Mouse (Mus musculus) hindbrain, embryonic 12.5 days (tissue): ENCODE results near the gene Ddx47. TPM values are rescaled to one million over a fixed set of nuclear protein-coding genes. Genes with fewer than 3 reads are reported as not detected.

Source experiments
- ATAC-seq: fragments of 200-750 bp; cut with Nextera tagmentation; 2 replicates; pipeline ENCODE4 v1.8.0; 2017; ENCODE audit warnings: moderate TSS enrichment; ENCODE audit not compliant: low FRiP score
- H3K27ac ChIP-seq: fragments of 300-500 bp; sonication (generic); 2 replicates; pipeline ENCODE4 v1.5.1; 2016; ENCODE audit warnings: mild to moderate bottlenecking
- H3K27me3 ChIP-seq: fragments of 300-500 bp; sonication (generic); 2 replicates; pipeline ENCODE4 v1.6.1; 2016; ENCODE audit warnings: mild to moderate bottlenecking
- H3K36me3 ChIP-seq: fragments of 300-500 bp; sonication (generic); 2 replicates; pipeline ENCODE4 v1.6.1; 2016; ENCODE audit warnings: mild to moderate bottlenecking
- H3K4me1 ChIP-seq: fragments of 300-500 bp; sonication (generic); 2 replicates; pipeline ENCODE4 v1.6.1; 2016
- H3K4me2 ChIP-seq: fragments of 300-500 bp; sonication (generic); replicated peaks from 2 replicates; pipeline ENCODE4 v1.6.1; 2016; ENCODE audit warnings: mild to moderate bottlenecking
- H3K4me3 ChIP-seq: fragments of 300-500 bp; sonication (generic); 2 replicates; pipeline ENCODE4 v1.5.1; 2016; ENCODE audit warnings: mild to moderate bottlenecking
- H3K9ac ChIP-seq: fragments of 300-500 bp; sonication (generic); 2 replicates; pipeline ENCODE4 v1.6.1; 2016; ENCODE audit warnings: mild to moderate bottlenecking, moderate library complexity
- H3K9me3 ChIP-seq: fragments of 300-500 bp; sonication (generic); replicated peaks from 2 replicates; pipeline ENCODE4 v1.6.1; 2016; ENCODE audit warnings: mild to moderate bottlenecking
- WGBS: fragments of 180-500 bp; shearing (Covaris S2); methylation state at CpG from one replicate; pipeline ENCODE4 v1.1.7; 2016; 5-methylcytosine and 5-hydroxymethylcytosine counted together
- polyA plus RNA-seq: library from polyadenylated mRNA; unstranded; fragments of >200 nt; fragmentation: Nextera tagmentation; extraction: Ambion mirVana; gene quantifications from 2 replicates; pipeline ENCODE4 v1.2.1, GENCODE M21; 2016

Ddx47 gene
- polyA plus RNA-seq, 1 experiment from 2014 or later, result 84.0 TPM

GRCm38 (mm10) chr6:134984748-134985147 lies 26.7 kb upstream of the Ddx47 start:
- peak overlapping the region; percentile 92; the same call in 1 of the 2 replicates for H3K4me2 ChIP-seq
- H3K9ac ChIP-seq, result no peak overlapping the region
- no peak for ATAC-seq
- peaks cover 4% of the 10 kb centered on the region; the same call in 1 of the 2 replicates for H3K27me3 ChIP-seq
- H3K4me3 ChIP-seq, result no peak overlapping the region
- no peaks in the 10 kb centered on the region for H3K36me3 ChIP-seq
- no peak overlapping the region for H3K27ac ChIP-seq
- no peaks in the 10 kb centered on the region for H3K9me3 ChIP-seq
- peaks cover 17% of the 10 kb centered on the region for H3K4me1 ChIP-seq
- WGBS, result 64% methylated on average over 3 of the region's 3 CpGs

GRCm38 (mm10) chr6:134988377-134988776 lies 23.0 kb upstream of the Ddx47 start:
- Histone ChIP-seq H3K4me3 (no peak overlapping the region), H3K9ac (no peak overlapping the region), H3K4me2 (no peak overlapping the region), H3K27ac (no peak overlapping the region), H3K4me1 (peaks cover 4% of the 10 kb centered on the region), H3K27me3 (no peaks in the 10 kb centered on the region), H3K36me3 (no peaks in the 10 kb centered on the region), H3K9me3 (no peaks in the 10 kb centered on the region)
- no peak for ATAC-seq
- WGBS, result 81% methylated on average over 9 of the region's 9 CpGs

GRCm38 (mm10) chr6:134990674-134991073 lies 20.7 kb upstream of the Ddx47 start:
- H3K36me3 ChIP-seq, result no peaks in the 10 kb centered on the region
- 93% methylated on average over 6 of the region's 6 CpGs for WGBS

GRCm38 (mm10) chr6:134994031-134994651 lies 17.3 kb upstream of the Ddx47 start:
- Histone ChIP-seq H3K4me2 (no peak overlapping the region), H3K9ac (no peak overlapping the region), H3K27me3 (no peaks in the 10 kb centered on the region), H3K9me3 (no peaks in the 10 kb centered on the region), H3K36me3 (no peaks in the 10 kb centered on the region), H3K4me1 (no peaks in the 10 kb centered on the region), H3K4me3 (no peak overlapping the region), H3K27ac (no peak overlapping the region)
- ATAC-seq, result no peak
- 76% methylated on average over 12 of the region's 12 CpGs for WGBS

More at GRCm38 (mm10) chr6:134990674-134991073, 20.7 kb upstream of the Ddx47 start:
- Histone ChIP-seq H3K27me3 (no peaks in the 10 kb centered on the region), H3K9me3 (no peaks in the 10 kb centered on the region), H3K4me3 (no peak overlapping the region), H3K4me1 (no peaks in the 10 kb centered on the region), H3K4me2 (no peak overlapping the region), H3K27ac (no peak overlapping the region), H3K9ac (no peak overlapping the region)
- ATAC-seq, result no peak

- WGBS, result 85% methylated on average over 8 of the region's 8 CpGs
- Histone ChIP-seq H3K9ac (no peak overlapping the region), H3K4me1 (no peaks in the 10 kb centered on the region), H3K36me3 (no peaks in the 10 kb centered on the region), H3K4me2 (no peak overlapping the region), H3K9me3 (no peaks in the 10 kb centered on the region), H3K4me3 (no peak overlapping the region), H3K27ac (no peak overlapping the region), H3K27me3 (no peaks in the 10 kb centered on the region)
- ATAC-seq, result no peak
Observed at GRCm38 (mm10) chr6:134994985-134995384, 16.4 kb upstream of the Ddx47 start.

- Histone ChIP-seq H3K4me3 (no peak overlapping the region), H3K4me2 (no peak overlapping the region), H3K9ac (no peak overlapping the region), H3K9me3 (no peaks in the 10 kb centered on the region), H3K4me1 (no peaks in the 10 kb centered on the region), H3K27me3 (no peaks in the 10 kb centered on the region), H3K27ac (no peak overlapping the region), H3K36me3 (no peaks in the 10 kb centered on the region)
- 77% methylated on average over 2 of the region's 2 CpGs for WGBS
- no peak for ATAC-seq
Observed at GRCm38 (mm10) chr6:134996918-134997317, 14.5 kb upstream of the Ddx47 start.

GRCm38 (mm10) chr6:134998076-134998475 lies 13.3 kb upstream of the Ddx47 start:
- Histone ChIP-seq H3K36me3 (no peaks in the 10 kb centered on the region), H3K27ac (no peak overlapping the region), H3K9ac (no peak overlapping the region), H3K4me2 (no peak overlapping the region), H3K27me3 (no peaks in the 10 kb centered on the region), H3K4me3 (no peak overlapping the region), H3K4me1 (no peaks in the 10 kb centered on the region), H3K9me3 (no peaks in the 10 kb centered on the region)
- no peak for ATAC-seq
- 85% methylated on average over 8 of the region's 8 CpGs for WGBS

- H3K9me3 ChIP-seq, result no peaks in the 10 kb centered on the region
- no peaks in the 10 kb centered on the region for H3K36me3 ChIP-seq
- no peaks in the 10 kb centered on the region for H3K4me1 ChIP-seq
- no peak overlapping the region for H3K4me3 ChIP-seq
- ATAC-seq, result no peak
- no peak overlapping the region for H3K4me2 ChIP-seq
- H3K27me3 ChIP-seq, result no peaks in the 10 kb centered on the region
- H3K27ac ChIP-seq, result no peak overlapping the region
- no peak overlapping the region for H3K9ac ChIP-seq
- WGBS, result 81% methylated on average over 3 of the region's 3 CpGs
Observed at GRCm38 (mm10) chr6:134998781-134999180, 12.6 kb upstream of the Ddx47 start.

GRCm38 (mm10) chr6:135000272-135000671 lies 11.1 kb upstream of the Ddx47 start:
- H3K9me3 ChIP-seq, result no peaks in the 10 kb centered on the region
- H3K9ac ChIP-seq, result no peak overlapping the region
- no peaks in the 10 kb centered on the region for H3K27me3 ChIP-seq
- H3K4me1 ChIP-seq, result no peaks in the 10 kb centered on the region
- no peaks in the 10 kb centered on the region for H3K36me3 ChIP-seq
- WGBS, result 85% methylated on average over 4 of the region's 4 CpGs
- ATAC-seq, result no peak
- H3K4me2 ChIP-seq, result no peak overlapping the region
- H3K27ac ChIP-seq, result no peak overlapping the region
- H3K4me3 ChIP-seq, result no peak overlapping the region

GRCm38 (mm10) chr6:135001991-135002390 lies 9.4 kb upstream of the Ddx47 start:
- 93% methylated on average over 4 of the region's 4 CpGs for WGBS
- no peaks in the 10 kb centered on the region for H3K9me3 ChIP-seq

GRCm38 (mm10) chr6:135006372-135006771 lies 5.0 kb upstream of the Ddx47 start:
- H3K4me1 ChIP-seq, result no peaks in the 10 kb centered on the region
- ATAC-seq, result no peak
- no peak overlapping the region for H3K4me3 ChIP-seq
- H3K27me3 ChIP-seq, result no peaks in the 10 kb centered on the region
- no peak overlapping the region for H3K4me2 ChIP-seq
- no peaks in the 10 kb centered on the region for H3K9me3 ChIP-seq
- H3K36me3 ChIP-seq, result no peaks in the 10 kb centered on the region
- no peak overlapping the region for H3K9ac ChIP-seq
- no peak overlapping the region for H3K27ac ChIP-seq
- 92% methylated on average over 4 of the region's 4 CpGs for WGBS

More at GRCm38 (mm10) chr6:135001991-135002390, 9.4 kb upstream of the Ddx47 start:
- H3K4me2 ChIP-seq, result no peak overlapping the region
- no peak overlapping the region for H3K9ac ChIP-seq
- ATAC-seq, result no peak
- no peak overlapping the region for H3K4me3 ChIP-seq
- H3K27ac ChIP-seq, result no peak overlapping the region
- no peaks in the 10 kb centered on the region for H3K36me3 ChIP-seq
- no peaks in the 10 kb centered on the region for H3K27me3 ChIP-seq
- H3K4me1 ChIP-seq, result no peaks in the 10 kb centered on the region

- H3K4me3 ChIP-seq, result peak overlapping the region; percentile 72
- WGBS, result 2% methylated on average over 14 of the region's 14 CpGs
- peak; percentile 83 for ATAC-seq
Observed at GRCm38 (mm10) chr6:135011734-135012116, 313 bp downstream of the Ddx47 start.

GRCm38 (mm10) chr6:135017211-135017610 lies 5.8 kb downstream of the Ddx47 start:
- 95% methylated on average over 11 of the region's 11 CpGs for WGBS
- Histone ChIP-seq H3K9ac (no peak overlapping the region), H3K4me3 (no peak overlapping the region), H3K9me3 (no peaks in the 10 kb centered on the region), H3K4me1 (peaks cover 4% of the 10 kb centered on the region), H3K27ac (no peak overlapping the region), H3K36me3 (peaks cover 83% of the 10 kb centered on the region), H3K4me2 (no peak overlapping the region), H3K27me3 (no peaks in the 10 kb centered on the region)
- ATAC-seq, result no peak

More at GRCm38 (mm10) chr6:135011734-135012116, 313 bp downstream of the Ddx47 start:
- H3K4me2 ChIP-seq, result peak overlapping the region; percentile 85
- H3K9me3 ChIP-seq, result no peaks in the 10 kb centered on the region
- peaks cover 31% of the 10 kb centered on the region for H3K36me3 ChIP-seq
- H3K27ac ChIP-seq, result no peak overlapping the region
- H3K9ac ChIP-seq, result peak overlapping the region; percentile 73
- H3K4me1 ChIP-seq, result peaks cover 7% of the 10 kb centered on the region
- H3K27me3 ChIP-seq, result no peaks in the 10 kb centered on the region
